Mouse (Mus musculus) olfactory bulb, adult 2 months (tissue): ENCODE measurements around the gene Col18a1.
A peak's percentile ranks its signal among the peaks of the same experiment; 100 is the strongest.

Experiments
- CTCF ChIP-seq: fragments of 200-500 bp; IDR thresholded peaks from 2 replicates; pipeline ENCODE4 v1.5.1; 2012; ENCODE audit warnings: low read depth, mild to moderate bottlenecking, low read length, moderate library complexity; ENCODE audit not compliant: insufficient read depth
- POLR2A ChIP-seq: fragments of 200-500 bp; IDR thresholded peaks from 2 replicates; pipeline ENCODE4 v1.6.1; 2012; ENCODE audit warnings: mild to moderate bottlenecking, low read depth, low read length, moderate library complexity; ENCODE audit not compliant: insufficient read depth

- TF ChIP-seq CTCF (peak; percentile 85; the same call in 1 of the 2 replicates), POLR2A (no peak)
Measured at GRCm38 (mm10) chr10:77082453-77082852, 83.9 kb downstream of the Col18a1 start.
